Mouse (Mus musculus) midbrain, postnatal 0 days (tissue): ENCODE data around the gene Rpl41. TPM values are rescaled to one million over a fixed set of nuclear protein-coding genes. Genes with fewer than 3 reads are reported as not detected.

Source experiments
- ATAC-seq: fragments of 200-750 bp; cut with Nextera tagmentation; 2 replicates; pipeline ENCODE4 v1.8.0; 2017; ENCODE audit warnings: moderate number of reproducible peaks, mild to moderate bottlenecking, moderate TSS enrichment, moderate library complexity; ENCODE audit not compliant: low FRiP score
- DNase-seq: peaks from one replicate; pipeline ENCODE4 v3.0.0-alpha.2; 2015; ENCODE audit warnings: low spot score
- H3K27ac ChIP-seq: fragments of 300-500 bp; sonication (generic); 2 replicates; pipeline ENCODE4 v1.5.1; 2014; ENCODE audit warnings: low read depth, mild to moderate bottlenecking, low read length, mixed read lengths
- H3K27me3 ChIP-seq: fragments of 300-500 bp; sonication (generic); 2 replicates; pipeline ENCODE4 v1.6.1; 2014; ENCODE audit warnings: low read length, control low read depth, mixed read lengths; ENCODE audit not compliant: insufficient read depth
- H3K36me3 ChIP-seq: fragments of 300-500 bp; sonication (generic); 2 replicates; pipeline ENCODE4 v1.6.1; 2014; ENCODE audit warnings: low read length, control low read depth, mixed read lengths; ENCODE audit not compliant: insufficient read depth
- H3K4me1 ChIP-seq: fragments of 300-500 bp; sonication (generic); 2 replicates; pipeline ENCODE4 v1.6.1; 2014; ENCODE audit warnings: mild to moderate bottlenecking, control low read depth, antibody characterized with exemption, low read length, mixed read lengths; ENCODE audit not compliant: insufficient read depth
- H3K4me2 ChIP-seq: fragments of 300-500 bp; sonication (generic); 2 replicates; pipeline ENCODE4 v1.6.1; 2014; ENCODE audit warnings: low read depth, mild to moderate bottlenecking, low read length, mixed read lengths; ENCODE audit not compliant: poor library complexity, severe bottlenecking
- H3K4me3 ChIP-seq: fragments of 300-500 bp; sonication (generic); 2 replicates; pipeline ENCODE4 v1.5.1; 2014; ENCODE audit warnings: low read depth, mild to moderate bottlenecking, low read length, moderate library complexity
- H3K9ac ChIP-seq: fragments of 300-500 bp; sonication (generic); replicated peaks from 2 replicates; pipeline ENCODE4 v1.6.1; 2014; ENCODE audit warnings: mild to moderate bottlenecking, low read length, moderate library complexity, mixed read lengths; ENCODE audit not compliant: poor library complexity, severe bottlenecking
- H3K9me3 ChIP-seq: fragments of 300-500 bp; sonication (generic); 2 replicates; pipeline ENCODE4 v1.6.1; 2016; ENCODE audit warnings: low read length, control low read depth
- CTCF ChIP-seq: IDR thresholded peaks from 2 replicates; pipeline ENCODE4 v1.5.1; 2016; ENCODE audit warnings: antibody characterized with exemption, mild to moderate bottlenecking
- WGBS: fragments of 180-500 bp; shearing (Covaris S2); extraction: QIAGEN DNeasy Blood & Tissue Kit; methylation state at CpG from one replicate; pipeline ENCODE4 v1.1.7; 2014; 5-methylcytosine and 5-hydroxymethylcytosine counted together
- polyA plus RNA-seq: library from polyadenylated mRNA; unstranded; fragments of >200 nt; fragmentation: Nextera tagmentation; extraction: Ambion mirVana; gene quantifications from 2 replicates; pipeline ENCODE4 v1.2.1, GENCODE M21; 2015
- total RNA-seq: library from RNA; depleted of rRNA; stranded (reverse); fragments of >200 nt; gene quantifications from 2 replicates; pipeline ENCODE4 v1.2.3, GENCODE M21; 2014

Gene Rpl41
- total and polyA plus RNA-seq, 2 experiments from 2014 or later, result 807 to 2,464 TPM

GRCm38 (mm10) chr10:128516677-128517076, 32.4 kb downstream of the Rpl41 start:
- H3K27me3 ChIP-seq, result peaks cover 5% of the 10 kb centered on the region; the same call in 1 of the 2 replicates
- H3K4me1 ChIP-seq, result no peaks in the 10 kb centered on the region
- no peaks in the 10 kb centered on the region for H3K9me3 ChIP-seq
- ATAC-seq (no peak), DNase-seq (no peak)
- H3K4me2 ChIP-seq, result no peak overlapping the region
- no peak overlapping the region for H3K9ac ChIP-seq
- H3K36me3 ChIP-seq, result peaks cover 9% of the 10 kb centered on the region; the same call in 1 of the 2 replicates
- 33% methylated on average over 6 of the region's 6 CpGs for whole genome bisulfite sequencing
- no peak overlapping the region for H3K4me3 ChIP-seq
- no peak overlapping the region for H3K27ac ChIP-seq
- TF ChIP-seq CTCF, result no peak

- Histone ChIP-seq H3K9me3 (no peaks in the 10 kb centered on the region), H3K36me3 (peaks cover 12% of the 10 kb centered on the region; the same call in 1 of the 2 replicates), H3K4me2 (no peak overlapping the region), H3K9ac (no peak overlapping the region), H3K4me3 (peak overlapping the region; percentile 6; the same call in 1 of the 2 replicates), H3K4me1 (no peaks in the 10 kb centered on the region), H3K27me3 (peaks cover 5% of the 10 kb centered on the region; the same call in 1 of the 2 replicates), H3K27ac (no peak overlapping the region)
- no peak for TF ChIP-seq CTCF
- DNase-seq (no peak), ATAC-seq (no peak)
- 28% methylated on average over 20 of the region's 20 CpGs for WGBS
These were observed 33.1 kb downstream of the Rpl41 start for GRCm38 (mm10) chr10:128516029-128516428.

- no peaks in the 10 kb centered on the region for H3K9me3 ChIP-seq
- no peak overlapping the region for H3K27ac ChIP-seq
- no peak for ATAC-seq
- no peak overlapping the region for H3K4me2 ChIP-seq
- no peak for TF ChIP-seq CTCF
- 92% methylated on average over 4 of the region's 4 CpGs for WGBS
- DNase-seq, result no peak
- no peaks in the 10 kb centered on the region for H3K4me1 ChIP-seq
- peaks cover 8% of the 10 kb centered on the region; the same call in 1 of the 2 replicates for H3K36me3 ChIP-seq
- no peak overlapping the region for H3K9ac ChIP-seq
- H3K27me3 ChIP-seq, result peaks cover 5% of the 10 kb centered on the region; the same call in 1 of the 2 replicates
- no peak overlapping the region for H3K4me3 ChIP-seq
These were observed 34.1 kb downstream of the Rpl41 start for GRCm38 (mm10) chr10:128515044-128515443.

- DNase-seq (no peak), ATAC-seq (no peak)
- Histone ChIP-seq H3K27ac (no peak overlapping the region), H3K9me3 (no peaks in the 10 kb centered on the region), H3K4me2 (no peak overlapping the region), H3K27me3 (peaks cover 4% of the 10 kb centered on the region; the same call in 1 of the 2 replicates), H3K4me3 (no peak overlapping the region), H3K36me3 (peaks cover 12% of the 10 kb centered on the region), H3K9ac (no peak overlapping the region), H3K4me1 (no peaks in the 10 kb centered on the region)
- no peak for TF ChIP-seq CTCF
- 83% methylated on average over 12 of the region's 12 CpGs for WGBS
These were observed 37.3 kb downstream of the Rpl41 start for GRCm38 (mm10) chr10:128511761-128512160.

- ATAC-seq, result no peak
- Histone ChIP-seq H3K4me2 (no peak overlapping the region), H3K9ac (no peak overlapping the region), H3K4me1 (no peaks in the 10 kb centered on the region), H3K36me3 (peaks cover 12% of the 10 kb centered on the region), H3K4me3 (no peak overlapping the region), H3K27me3 (no peaks in the 10 kb centered on the region), H3K27ac (no peak overlapping the region), H3K9me3 (no peaks in the 10 kb centered on the region)
- TF ChIP-seq CTCF, result no peak
- WGBS, result 88% methylated on average over 9 of the region's 9 CpGs
- no peak for DNase-seq
These were observed 37.9 kb downstream of the Rpl41 start for GRCm38 (mm10) chr10:128511189-128511588.

GRCm38 (mm10) chr10:128510301-128510700, 38.8 kb downstream of the Rpl41 start:
- WGBS, result 91% methylated on average over 11 of the region's 11 CpGs
- no peak overlapping the region for H3K4me2 ChIP-seq

More at GRCm38 (mm10) chr10:128510301-128510700, 38.8 kb downstream of the Rpl41 start:
- Histone ChIP-seq H3K4me3 (no peak overlapping the region), H3K9me3 (no peaks in the 10 kb centered on the region), H3K36me3 (peaks cover 12% of the 10 kb centered on the region), H3K27me3 (no peaks in the 10 kb centered on the region), H3K9ac (no peak overlapping the region), H3K27ac (no peak overlapping the region), H3K4me1 (no peaks in the 10 kb centered on the region)
- TF ChIP-seq CTCF, result no peak
- no peak for ATAC-seq
- no peak for DNase-seq
